Mouse (Mus musculus) spleen, adult 2 months (tissue): ENCODE data around the gene Erp27. TPM values are rescaled to one million over a fixed set of nuclear protein-coding genes. Genes with fewer than 3 reads are reported as not detected.
A peak's percentile ranks its signal among the peaks of the same experiment; 100 is the strongest.

Experiments
- DNase-seq, 2 experiments: peaks; one replicate each; pipeline versions ENCODE4 v3.0.0 to v3.0.0-alpha.2; 2012 to 2021; ENCODE audit warnings: low spot score in 2 of 2, low read depth in 1 of 2
- H3K27ac ChIP-seq: fragments of 200-500 bp; 2 replicates; pipeline ENCODE4 v1.5.1; 2012; ENCODE audit warnings: low read length, inconsistent platforms; ENCODE audit not compliant: insufficient read depth
- H3K27me3 ChIP-seq: fragments of 200-500 bp; 2 replicates; pipeline ENCODE4 v1.6.1; 2012; ENCODE audit warnings: mild to moderate bottlenecking, moderate library complexity, low read length, inconsistent platforms; ENCODE audit not compliant: control insufficient read depth, insufficient read depth
- H3K36me3 ChIP-seq: fragments of 200-500 bp; 2 replicates; pipeline ENCODE4 v1.6.1; 2012; ENCODE audit warnings: mild to moderate bottlenecking, low read length, inconsistent platforms; ENCODE audit not compliant: control insufficient read depth, insufficient read depth
- H3K4me1 ChIP-seq: fragments of 200-500 bp; 2 replicates; pipeline ENCODE4 v1.6.1; 2011; ENCODE audit warnings: inconsistent platforms; ENCODE audit not compliant: control insufficient read depth, insufficient read depth, insufficient read length
- H3K4me3 ChIP-seq: fragments of 200-500 bp; 2 replicates; pipeline ENCODE4 v1.5.1; 2011; ENCODE audit warnings: mild to moderate bottlenecking, inconsistent platforms; ENCODE audit not compliant: insufficient read depth, insufficient read length; ENCODE audit errors: extremely low read depth
- CTCF ChIP-seq: fragments of 200-500 bp; IDR thresholded peaks from 2 replicates; pipeline ENCODE4 v1.5.1; 2011; ENCODE audit warnings: mild to moderate bottlenecking, inconsistent platforms; ENCODE audit not compliant: insufficient read depth, insufficient read length, insufficient replicate concordance; ENCODE audit errors: extremely low read depth
- POLR2A ChIP-seq: fragments of 200-500 bp; IDR thresholded peaks from 2 replicates; pipeline ENCODE4 v1.6.1; 2011; ENCODE audit warnings: low read depth, low read length, inconsistent platforms
- WGBS: fragments of 180-500 bp; shearing (Covaris S2); methylation state at CpG from one replicate; pipeline ENCODE4 v1.1.7; 2018; 5-methylcytosine and 5-hydroxymethylcytosine counted together
- polyA plus RNA-seq: library from polyadenylated mRNA; depleted of rRNA; stranded (reverse); fragments of >200 nt; gene quantifications from 2 replicates; pipeline ENCODE4 v1.2.3, GENCODE M21; 2012

The Erp27 gene
- polyA plus RNA-seq, 1 experiment = 16.2 TPM

DNA sequence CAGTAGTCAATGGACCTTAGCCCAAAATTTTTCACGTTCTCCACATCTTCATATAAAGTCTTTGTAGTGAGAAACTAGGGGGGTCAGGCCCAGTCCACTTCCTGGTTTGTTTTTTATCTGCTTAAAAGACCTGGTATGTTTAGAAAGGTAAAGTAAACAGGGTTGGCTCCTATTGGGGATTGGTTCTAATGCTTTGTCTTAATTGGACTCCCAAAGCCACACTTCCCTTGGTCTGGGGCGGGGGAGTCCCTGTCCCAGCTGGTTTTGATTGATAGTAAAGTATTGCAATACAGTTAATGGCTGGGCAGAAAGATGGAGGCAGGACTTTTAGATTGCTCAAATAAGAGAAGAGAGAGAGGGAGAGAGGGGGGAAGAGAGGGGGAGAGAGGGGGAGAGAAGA lies 21.0 kb downstream of the Erp27 start:
- no peak overlapping the region for H3K27ac ChIP-seq
- TF ChIP-seq CTCF = no peak
- no peak overlapping the region for H3K4me3 ChIP-seq
- WGBS = 31% methylated on average over 2 of the region's 2 CpGs
- H3K27me3 ChIP-seq = no peaks in the 10 kb centered on the region
- H3K4me1 ChIP-seq = no peaks in the 10 kb centered on the region
- DNase-seq = no peak
- H3K36me3 ChIP-seq = no peaks in the 10 kb centered on the region

DNA sequence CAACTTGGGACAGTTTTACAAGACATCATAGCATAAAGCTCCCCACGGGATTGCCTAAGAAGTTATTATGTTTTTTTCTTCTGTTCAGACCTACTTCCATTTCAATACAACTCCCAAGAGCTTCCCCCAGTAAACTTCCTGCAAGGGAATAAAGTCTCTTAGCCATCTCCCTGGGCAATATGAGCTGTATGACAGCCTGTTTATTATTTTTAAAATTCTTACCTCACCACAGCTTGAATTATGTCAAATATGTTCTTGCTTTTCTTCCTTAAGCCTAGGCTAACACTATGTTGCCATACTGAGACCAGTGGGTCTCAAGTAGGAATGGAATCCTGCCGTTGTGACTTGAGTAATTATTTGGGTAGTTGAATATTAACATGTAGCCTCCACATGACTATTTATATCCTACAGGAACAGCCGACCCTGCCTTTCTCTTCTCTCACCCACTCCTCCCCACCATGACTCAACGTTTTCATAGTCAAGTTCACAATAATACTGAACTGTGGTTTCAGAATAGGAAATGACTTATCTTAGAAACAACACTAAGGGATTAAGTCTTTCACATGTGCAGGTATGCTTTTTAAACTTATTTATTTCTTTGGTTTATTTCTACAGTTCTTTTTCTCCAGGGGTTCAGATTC lies 21.5 kb downstream of the Erp27 start:
- H3K27ac ChIP-seq = no peak overlapping the region

DNA sequence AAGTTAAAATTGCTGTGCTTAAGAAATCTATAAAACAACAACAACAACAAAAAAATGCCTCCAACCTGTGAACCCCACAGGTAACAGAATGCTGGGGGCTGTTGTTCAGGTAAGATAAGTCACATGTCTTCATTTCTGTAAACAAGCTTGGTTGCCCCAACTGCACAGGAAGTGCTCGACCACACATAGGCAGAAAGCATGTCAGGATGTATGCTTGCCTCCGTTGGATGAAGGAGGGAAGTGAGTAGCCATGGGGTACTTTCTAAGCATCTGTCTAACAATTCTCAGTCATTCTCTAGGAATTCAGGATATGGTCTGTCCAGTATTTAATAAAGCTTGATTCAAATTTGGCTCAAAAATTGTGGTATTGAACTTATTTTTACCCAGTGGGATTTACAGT lies 23.0 kb downstream of the Erp27 start:
- no peaks in the 10 kb centered on the region for H3K27me3 ChIP-seq
- no peaks in the 10 kb centered on the region for H3K36me3 ChIP-seq
- H3K4me1 ChIP-seq = no peaks in the 10 kb centered on the region
- no peak for TF ChIP-seq CTCF
- TF ChIP-seq POLR2A = no peak
- H3K27ac ChIP-seq = no peak overlapping the region
- H3K4me3 ChIP-seq = no peak overlapping the region
- WGBS = 5% methylated on average over 2 of the region's 2 CpGs
- DNase-seq = peak in 1 of 2 experiments; percentile 14

More for the DNA sequence above, 21.5 kb downstream of the Erp27 start:
- DNase-seq = no peak
- WGBS = 24% methylated on average over 4 of the region's 4 CpGs
- no peaks in the 10 kb centered on the region for H3K4me1 ChIP-seq
- H3K27me3 ChIP-seq = no peaks in the 10 kb centered on the region
- no peaks in the 10 kb centered on the region for H3K36me3 ChIP-seq
- no peak overlapping the region for H3K4me3 ChIP-seq
- TF ChIP-seq CTCF (no peak), POLR2A (no peak)

DNA sequence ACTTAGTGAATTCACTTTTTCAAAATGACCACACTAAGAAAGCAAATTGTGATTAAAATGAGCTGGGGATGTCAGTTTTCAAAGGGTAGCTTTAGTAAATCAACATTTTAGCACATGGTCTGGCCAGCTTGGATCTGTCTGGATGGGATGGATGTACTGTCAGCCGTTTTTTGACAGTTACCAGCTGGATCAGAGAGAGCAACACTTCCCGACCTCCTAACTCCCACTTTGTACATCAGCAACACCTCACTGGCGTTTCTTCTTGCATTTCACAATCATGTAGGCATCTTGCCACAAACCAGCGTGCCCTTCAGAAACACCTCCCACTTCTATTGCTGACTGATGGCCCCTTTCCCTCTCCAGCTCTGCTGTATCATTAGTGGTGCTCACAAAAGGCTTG lies 23.8 kb downstream of the Erp27 start:
- no peaks in the 10 kb centered on the region for H3K27me3 ChIP-seq
- DNase-seq = no peak
- H3K36me3 ChIP-seq = no peaks in the 10 kb centered on the region
- H3K4me1 ChIP-seq = no peaks in the 10 kb centered on the region
- 46% methylated on average over 4 of the region's 4 CpGs for WGBS
- H3K27ac ChIP-seq = no peak overlapping the region
- no peak overlapping the region for H3K4me3 ChIP-seq
- TF ChIP-seq CTCF = no peak
- TF ChIP-seq POLR2A = no peak

DNA sequence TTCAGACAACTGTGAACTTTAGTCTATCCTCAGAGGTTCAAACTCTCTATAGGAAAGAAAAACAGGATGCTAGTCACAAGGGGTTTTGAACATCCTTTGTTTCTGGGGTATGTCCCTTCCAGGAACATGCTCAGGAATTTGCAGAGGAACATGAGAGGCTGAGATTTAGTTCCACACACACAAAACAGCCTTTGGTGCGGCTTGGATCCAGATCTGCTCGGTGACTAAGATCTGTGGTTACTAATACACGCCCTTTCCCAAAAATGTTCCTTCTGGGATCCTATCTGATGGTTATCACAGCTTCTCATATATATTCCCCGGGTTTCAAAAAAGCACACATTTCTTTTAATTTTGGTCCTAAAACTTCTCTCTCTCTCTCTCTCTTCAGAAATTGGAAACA lies 24.2 kb downstream of the Erp27 start:
- Histone ChIP-seq H3K27ac (no peak overlapping the region), H3K36me3 (no peaks in the 10 kb centered on the region), H3K27me3 (no peaks in the 10 kb centered on the region), H3K4me3 (no peak overlapping the region), H3K4me1 (no peaks in the 10 kb centered on the region)
- no peak for DNase-seq
- no peak for TF ChIP-seq CTCF
- no peak for TF ChIP-seq POLR2A
- WGBS = 83% methylated on average over 4 of the region's 4 CpGs

DNA sequence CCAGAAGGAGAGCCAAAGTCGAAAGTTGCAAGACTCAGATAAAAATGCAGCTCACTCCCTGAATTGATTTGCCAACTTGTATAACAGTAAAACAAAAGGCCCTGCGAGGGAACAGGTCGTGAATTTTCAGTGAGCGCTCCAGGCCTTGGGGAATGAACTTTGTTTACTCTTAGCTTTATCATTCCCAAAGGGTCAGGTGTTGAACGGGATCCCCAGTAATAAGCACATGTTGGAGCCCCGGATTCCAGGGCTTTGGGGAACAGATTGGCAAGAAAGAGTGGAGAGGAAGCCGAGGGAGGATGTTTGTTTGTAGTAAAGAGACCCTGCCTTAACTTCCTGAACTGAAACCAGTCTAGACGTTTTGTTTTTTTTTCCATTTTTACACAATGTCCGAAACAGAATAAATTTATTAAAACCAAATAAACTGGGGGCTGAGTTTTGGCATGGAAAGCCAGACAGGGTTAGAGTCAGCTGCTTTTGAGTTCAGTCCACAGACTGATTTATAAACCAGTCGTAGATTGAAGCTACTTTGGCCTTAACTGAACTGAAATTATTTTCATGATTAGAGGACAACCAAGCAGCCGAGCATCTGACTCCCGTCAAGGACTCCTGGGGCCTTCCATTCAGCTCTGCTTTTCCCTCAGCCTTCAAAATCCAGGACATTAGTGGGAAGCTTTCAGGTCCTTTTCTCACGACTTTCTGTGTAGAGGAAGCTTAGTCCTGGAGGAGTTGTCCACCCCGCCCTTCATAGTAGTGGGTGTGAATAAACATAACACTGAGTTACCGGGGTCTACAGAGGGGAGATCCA lies 27.2 kb downstream of the Erp27 start:
- DNase-seq = no peak
- 61% methylated on average over 15 of the region's 15 CpGs for WGBS
- TF ChIP-seq POLR2A (no peak), CTCF (no peak)
- H3K27me3 ChIP-seq = no peaks in the 10 kb centered on the region
- no peaks in the 10 kb centered on the region for H3K36me3 ChIP-seq
- H3K4me1 ChIP-seq = no peaks in the 10 kb centered on the region
- H3K4me3 ChIP-seq = no peak overlapping the region
- H3K27ac ChIP-seq = no peak overlapping the region

DNA sequence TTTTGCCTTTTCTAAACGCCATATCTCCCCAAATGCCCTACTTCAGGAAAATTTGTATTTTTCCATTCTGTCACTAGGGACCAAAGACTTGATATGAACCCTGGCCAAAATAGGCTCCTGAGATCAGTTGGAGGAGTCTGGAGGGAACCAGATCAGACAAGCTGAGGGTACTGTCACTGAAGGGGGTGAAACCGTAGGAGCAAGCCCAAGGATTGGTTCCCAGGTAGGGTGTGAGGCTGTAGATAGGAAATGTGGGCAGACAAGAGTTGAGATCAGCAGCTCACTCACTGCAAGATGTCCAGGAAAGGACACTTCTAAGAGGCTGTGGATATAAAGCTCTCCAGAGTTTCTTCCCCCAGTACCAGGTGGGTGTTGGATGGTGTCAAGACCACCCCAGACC lies 30.0 kb downstream of the Erp27 start:
- Histone ChIP-seq H3K4me1 (no peaks in the 10 kb centered on the region), H3K27ac (no peak overlapping the region), H3K27me3 (no peaks in the 10 kb centered on the region), H3K4me3 (no peak overlapping the region), H3K36me3 (no peaks in the 10 kb centered on the region)
- WGBS = 84% methylated on average over 2 of the region's 2 CpGs
- DNase-seq = no peak
- TF ChIP-seq POLR2A (no peak), CTCF (no peak)
